Mouse (Mus musculus) thymus, adult 2 months (tissue): ENCODE results near the gene Smarcd2.

Experiments
- CTCF ChIP-seq: fragments of 200-500 bp; IDR thresholded peaks from 2 replicates; pipeline ENCODE4 v1.5.1; 2012; ENCODE audit warnings: mild to moderate bottlenecking, control low read depth, low read length, moderate library complexity, borderline replicate concordance; ENCODE audit not compliant: control insufficient read depth, poor library complexity, insufficient read depth; ENCODE audit errors: extremely low read depth
- POLR2A ChIP-seq: fragments of 200-500 bp; IDR thresholded peaks from 2 replicates; pipeline ENCODE4 v1.6.1; 2012; ENCODE audit warnings: mild to moderate bottlenecking, low read length, control low read depth, moderate library complexity; ENCODE audit not compliant: control insufficient read depth, poor library complexity, insufficient read depth; ENCODE audit errors: extremely low read depth

DNA sequence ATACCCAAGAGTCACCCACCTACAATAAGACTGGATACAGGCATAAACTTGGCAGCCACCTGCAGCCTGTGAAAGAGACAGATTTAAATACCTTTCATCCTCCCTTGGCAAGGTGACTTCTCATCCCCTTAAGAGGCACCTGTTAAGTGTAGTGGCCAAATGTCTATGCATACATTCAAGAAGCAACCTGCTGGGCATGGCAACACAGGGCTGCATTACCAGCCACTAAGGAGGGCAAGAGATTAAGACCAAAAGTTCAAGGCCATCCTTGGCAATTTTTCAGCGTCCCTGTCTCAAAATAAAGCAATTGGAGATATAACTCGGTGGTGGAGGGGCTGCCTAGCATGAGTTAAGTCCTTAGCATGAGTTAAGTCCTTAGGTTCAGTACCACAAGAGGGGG lies 18.0 kb downstream of the Smarcd2 start:
- TF ChIP-seq CTCF (no peak), POLR2A (no peak)
